Mouse (Mus musculus): ENCODE data around the gene Mcoln2.

GRCm38 (mm10) chr3:146107116-146107849 is 42.4 kb upstream of the Mcoln2 start:
- TF ChIP-seq ETS1 (conservative IDR thresholded peaks at IDR 0.05; ENCODE audit: low read depth, low read length) (no peak), POLR2A (IDR thresholded peaks at IDR 0.05; ENCODE audit: low read depth, low read length) (no peak), SIN3A (IDR thresholded peaks at IDR 0.05; ENCODE audit: low read length) (no peak)
